Mouse (Mus musculus) mouse embryonic stem cell (cell line): ENCODE results near the gene Frmpd1.

Source experiments
- in situ Hi-C, 2 experiments: fragments of 300-500 bp; cut with MboI; formaldehyde crosslinking; loops; 1 replicate in 1 of 2; 3 replicates in 1 of 2; pipeline ENCODE4 v1.14.3; 2019 to 2020; ENCODE audit warnings: low sequenced_read_pairs in 2 of 2, low pct_unique_long_range_greater_than_20kb in 1 of 2, mixed read lengths in 1 of 2; ENCODE audit not compliant: unreplicated experiment in 1 of 2

Frmpd1 gene

DNA sequence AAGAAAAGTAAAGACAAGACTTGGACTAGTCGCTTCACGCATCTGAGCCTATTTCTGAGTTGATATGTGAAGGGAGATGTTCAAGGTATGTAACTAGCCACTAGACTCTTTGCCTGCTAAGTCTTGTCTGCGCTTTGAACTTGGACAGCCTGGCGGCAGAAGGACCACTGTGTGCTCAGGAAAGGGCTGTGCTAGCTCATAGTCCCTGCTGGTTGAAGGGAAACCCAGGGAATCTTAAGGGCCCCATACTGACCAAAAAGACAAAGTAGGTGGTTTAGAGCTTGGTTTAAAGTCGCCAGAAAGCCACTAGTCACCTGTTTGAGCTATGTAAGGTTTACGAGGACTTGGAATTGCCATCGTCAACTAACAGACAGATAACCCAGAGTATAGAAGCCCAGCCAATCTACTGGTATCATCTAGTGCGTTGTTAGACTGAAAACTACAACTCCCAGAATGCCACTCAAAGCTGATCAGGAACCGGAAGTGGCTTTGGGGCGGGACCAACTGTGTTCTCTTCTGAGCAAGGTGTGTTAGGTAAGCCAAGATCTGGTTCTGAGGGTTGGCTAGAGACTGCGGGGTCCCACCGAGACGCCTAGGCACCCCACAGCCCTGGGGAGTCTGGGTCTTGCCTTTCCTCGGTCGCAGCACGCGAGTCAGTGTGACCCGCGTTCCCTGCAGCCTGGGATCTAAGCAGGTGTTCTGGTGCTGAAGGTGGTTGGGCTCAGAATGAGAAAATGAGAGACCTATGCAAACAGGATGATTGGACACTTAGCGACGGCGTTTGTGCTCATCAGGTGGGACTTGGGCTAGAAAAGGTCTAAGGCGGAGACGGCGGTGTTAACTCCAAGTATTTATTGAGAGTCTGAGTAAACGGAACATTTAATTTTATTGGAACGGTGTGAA lies 112.2 kb downstream of the Frmpd1 start, which contains the start of gene Trmt10b:
Trmt10b (plus strand) TSS at position 466 of the 903 bp plus-strand sequence.
- in situ Hi-C loops = no loop called here

DNA sequence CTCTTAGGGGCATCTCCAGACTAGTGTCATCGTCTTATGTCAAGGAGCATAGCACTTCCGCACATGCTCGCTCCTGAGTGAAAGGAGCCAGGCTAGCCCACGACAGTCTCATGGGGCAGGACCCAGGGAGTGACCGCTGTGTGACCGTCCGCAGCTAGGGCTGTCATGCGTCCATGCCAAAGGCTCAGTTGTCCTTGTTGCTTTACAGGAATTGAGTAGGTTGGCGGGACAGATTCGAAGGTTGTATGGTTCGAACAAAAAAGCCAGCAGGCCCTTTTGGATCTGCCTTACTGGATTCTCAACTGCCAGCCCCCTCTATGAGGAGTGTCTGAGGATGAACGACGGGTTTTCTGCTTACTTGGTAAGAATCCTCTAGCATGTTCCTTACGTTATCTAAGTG lies 120.9 kb downstream of the Frmpd1 start:
- in situ Hi-C loops = no loop called here

DNA sequence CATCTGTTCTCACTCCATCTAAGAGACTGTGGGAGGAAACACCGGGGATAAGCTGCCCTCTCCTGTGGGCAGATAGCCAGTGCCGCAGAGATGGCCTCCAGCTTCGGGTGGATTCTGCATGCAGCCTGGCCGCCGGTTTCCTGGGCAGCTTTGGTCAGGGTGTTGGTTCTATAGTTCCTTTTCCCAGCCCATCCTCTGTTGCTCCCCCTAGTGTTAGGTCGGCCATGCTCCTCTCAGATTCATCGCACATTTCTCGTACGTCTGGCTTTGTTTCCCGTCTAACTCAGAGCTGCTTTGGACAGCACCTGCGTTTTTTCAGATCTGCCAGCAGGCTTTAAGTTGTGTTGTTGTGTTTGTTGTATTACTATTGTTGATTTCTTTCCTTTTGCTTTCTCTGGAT lies 123.4 kb downstream of the Frmpd1 start:
- in situ Hi-C loops = no loop called here

DNA sequence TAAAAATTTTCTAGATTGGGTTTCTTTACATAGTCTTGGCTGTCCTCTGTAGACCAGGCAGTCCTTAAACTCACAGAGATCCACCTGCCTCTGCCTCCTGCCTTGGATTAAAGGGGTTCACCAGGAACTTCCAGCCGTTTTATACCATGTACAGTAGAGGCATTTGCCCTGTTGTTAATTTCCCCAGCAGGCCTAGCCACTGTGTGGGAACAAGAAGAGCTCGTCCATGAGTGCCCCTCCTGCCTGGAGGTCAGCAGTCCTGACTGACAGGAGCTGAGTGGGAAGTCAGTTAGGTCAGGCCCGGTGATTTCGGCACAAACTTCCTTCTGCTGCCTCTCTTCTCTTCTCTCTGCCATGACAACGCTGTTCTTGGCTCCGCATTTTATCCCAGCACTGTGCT lies 123.9 kb downstream of the Frmpd1 start:
- in situ Hi-C loops = no loop called here

DNA sequence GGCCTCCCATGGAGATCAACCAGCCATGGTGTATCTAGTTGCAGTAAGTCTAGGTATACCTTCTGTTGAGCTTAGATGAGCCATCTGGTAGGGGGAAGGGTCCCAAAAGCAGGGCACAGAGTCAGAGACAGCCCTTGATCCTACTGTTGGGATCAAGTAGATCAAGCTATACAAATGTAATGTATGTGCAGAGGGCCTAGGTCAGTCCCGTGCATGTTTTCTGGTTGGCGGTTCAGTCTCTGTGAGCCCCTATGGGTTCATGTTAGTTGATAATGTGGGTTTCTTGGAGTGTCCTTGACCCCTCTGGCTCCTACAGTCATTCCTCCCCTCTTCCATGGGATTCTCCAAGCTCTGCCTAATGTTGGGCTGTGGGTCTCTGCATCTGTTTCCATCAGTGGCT lies 126.4 kb downstream of the Frmpd1 start:
- in situ Hi-C loops = no loop called here

DNA sequence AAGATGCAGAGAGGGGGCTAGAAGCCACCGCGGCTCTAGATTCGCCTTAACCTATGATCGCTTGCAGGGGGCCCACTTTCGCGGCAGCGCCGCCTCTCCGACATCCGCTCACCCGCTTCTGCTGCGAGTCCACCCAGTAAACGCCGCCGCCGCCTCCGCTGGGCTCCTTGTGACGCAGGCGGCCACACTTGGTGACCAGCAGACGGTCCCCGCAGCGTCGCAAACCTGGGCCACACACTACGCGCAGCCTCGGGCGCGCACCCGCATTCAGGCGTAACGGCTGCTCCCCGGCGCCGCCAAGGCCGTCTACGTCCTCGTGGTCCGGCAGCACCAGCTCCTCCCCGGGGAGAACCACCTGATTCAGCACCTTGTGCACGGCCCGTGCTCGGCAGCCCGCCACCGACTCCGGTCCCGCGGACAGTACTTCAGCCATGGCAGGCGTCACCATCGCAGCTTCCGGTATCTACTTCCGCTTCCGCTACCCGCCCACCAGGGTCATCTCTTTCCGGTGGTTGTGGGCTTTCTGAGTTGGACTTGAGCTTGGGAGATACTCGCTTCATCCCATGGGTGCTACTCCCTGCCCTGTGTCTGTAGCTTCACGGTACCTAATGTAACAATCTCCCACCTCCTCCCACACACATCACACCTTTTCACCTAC lies 135.6 kb downstream of the Frmpd1 start:
- in situ Hi-C loops = no loop called here

DNA sequence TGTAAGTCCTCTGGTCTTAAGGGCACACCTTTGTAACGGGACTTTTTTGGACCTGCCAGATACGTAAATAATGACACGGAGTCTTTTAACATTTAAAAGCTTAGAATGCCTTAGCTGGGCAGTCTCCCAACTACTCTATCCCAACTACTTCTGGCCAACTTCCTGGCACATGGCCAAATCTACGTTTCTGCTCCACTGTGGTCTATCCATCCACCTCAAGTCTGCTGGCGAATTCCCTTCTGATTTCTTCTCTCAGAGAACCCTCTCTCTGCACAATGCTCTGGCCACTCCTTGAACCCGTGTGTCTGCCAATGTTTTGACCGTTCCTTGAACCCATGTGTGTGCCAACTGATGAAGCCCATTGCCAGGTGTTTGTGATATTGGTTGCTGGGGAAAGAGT lies 146.5 kb downstream of the Frmpd1 start:
- in situ Hi-C loops = no loop called here

DNA sequence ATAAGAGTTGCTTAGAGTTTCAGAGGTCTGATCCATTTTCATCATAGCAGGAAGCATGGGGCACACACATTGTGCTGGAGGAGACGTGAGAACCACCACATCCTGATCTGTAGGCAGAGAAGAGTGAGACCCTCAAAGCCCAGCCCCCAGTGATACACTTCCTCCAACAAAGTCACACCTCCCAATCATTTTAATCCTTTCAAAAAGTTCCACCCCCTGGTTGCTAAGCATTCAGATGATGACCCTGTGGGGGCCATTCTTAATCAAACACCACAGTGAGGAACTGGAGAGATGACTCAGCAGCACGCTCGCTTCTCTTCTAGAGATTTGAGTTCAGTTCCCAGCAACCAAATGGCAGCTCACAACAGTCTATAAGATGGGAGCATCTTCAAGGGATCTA lies 147.8 kb downstream of the Frmpd1 start:
- in situ Hi-C loops = no loop called here
